Mouse (Mus musculus): ENCODE measurements around the gene Mlec. TPM values are rescaled to one million over a fixed set of nuclear protein-coding genes. Genes with fewer than 3 reads are reported as not detected.
A peak's percentile ranks its signal among the peaks of the same experiment; 100 is the strongest.

Mlec gene
- 10 to 100 TPM; 81.5 to 82.4 TPM for total RNA-seq (2021)
- long read RNA-seq, experiment 1, full-length matches to known transcripts = 27 of 40 reads
- long read RNA-seq, experiment 1, partial matches to known transcripts = 0 of 40 reads
- long read RNA-seq, experiment 1, other reads (novel, unspliced or antisense) = 13 of 40 reads
- long read RNA-seq, experiment 2, full-length matches to known transcripts = 5 of 15 reads
- long read RNA-seq, experiment 2, partial matches to known transcripts = 0 of 15 reads
- long read RNA-seq, experiment 2, other reads (novel, unspliced or antisense) = 10 of 15 reads

DNA sequence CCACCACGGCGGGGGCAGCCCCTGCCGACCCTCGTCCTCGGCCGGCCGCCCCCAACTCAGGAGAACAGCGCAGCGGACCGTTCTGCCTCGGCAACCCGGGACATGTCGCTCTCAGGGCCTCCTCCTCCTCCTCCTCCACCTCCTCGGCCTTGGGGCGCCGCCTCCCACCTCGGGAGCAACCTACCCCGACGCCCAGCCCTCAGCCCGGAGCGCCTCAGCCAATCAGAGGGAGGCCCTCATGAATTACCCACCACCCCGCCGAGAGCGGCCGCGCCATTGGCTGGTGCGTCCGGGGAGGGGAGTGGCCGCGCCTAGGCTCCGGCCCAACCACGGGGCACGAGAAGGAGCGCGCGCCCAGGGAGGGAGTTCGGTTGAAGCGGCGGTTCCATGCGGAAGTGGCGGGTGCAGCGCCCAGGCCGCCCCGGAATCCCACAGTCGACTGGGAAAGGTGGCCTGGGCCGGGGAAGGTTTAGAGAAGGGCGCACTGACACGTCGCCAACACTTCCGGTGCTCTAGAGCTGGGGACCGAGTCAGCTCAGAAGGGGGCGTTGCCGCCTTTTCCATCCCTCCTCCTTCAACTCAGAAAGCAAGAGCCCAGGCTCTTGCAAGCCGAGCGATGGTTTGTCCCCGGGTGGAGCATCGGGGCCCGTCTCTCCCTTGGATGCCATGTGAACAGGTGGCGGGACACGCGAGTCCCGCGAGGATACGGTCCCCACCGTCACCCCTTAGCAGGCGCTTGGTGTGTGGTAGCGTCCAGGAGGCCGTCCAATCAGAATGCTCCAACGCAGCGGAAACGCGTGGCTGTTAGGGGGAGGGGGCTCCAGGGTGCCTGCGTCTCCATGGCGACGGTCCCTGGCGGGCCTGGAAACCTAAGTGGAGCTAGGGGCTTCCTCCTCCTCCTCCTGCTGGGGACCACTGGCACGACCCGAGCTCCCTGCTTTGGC is at the start of gene Mlec:
Gene Mlec, minus strand, starts transcription at position 140 of the 944 bp plus-strand sequence.
- peak; percentile 97 to 99 for DNase-seq

DNA sequence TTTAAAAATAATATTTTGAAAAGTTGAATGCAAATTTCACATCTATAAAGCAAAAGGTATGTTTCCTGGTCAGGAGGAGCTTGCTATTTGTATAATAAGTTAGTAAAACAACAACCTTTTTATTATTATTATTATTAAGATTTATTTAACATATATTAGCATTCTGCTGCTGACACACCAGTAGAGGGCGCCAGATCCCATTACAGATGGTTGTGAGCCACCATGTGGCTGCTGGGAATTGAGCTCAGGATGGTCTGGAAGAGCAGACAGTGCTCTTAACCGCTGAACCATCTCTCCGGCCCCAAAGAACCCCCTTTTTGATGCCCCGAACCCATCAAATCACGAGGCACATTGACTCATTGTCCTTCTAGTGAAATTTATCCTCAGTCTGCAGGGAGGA is 49.3 kb upstream of the Mlec start:
- no peak for DNase-seq

DNA sequence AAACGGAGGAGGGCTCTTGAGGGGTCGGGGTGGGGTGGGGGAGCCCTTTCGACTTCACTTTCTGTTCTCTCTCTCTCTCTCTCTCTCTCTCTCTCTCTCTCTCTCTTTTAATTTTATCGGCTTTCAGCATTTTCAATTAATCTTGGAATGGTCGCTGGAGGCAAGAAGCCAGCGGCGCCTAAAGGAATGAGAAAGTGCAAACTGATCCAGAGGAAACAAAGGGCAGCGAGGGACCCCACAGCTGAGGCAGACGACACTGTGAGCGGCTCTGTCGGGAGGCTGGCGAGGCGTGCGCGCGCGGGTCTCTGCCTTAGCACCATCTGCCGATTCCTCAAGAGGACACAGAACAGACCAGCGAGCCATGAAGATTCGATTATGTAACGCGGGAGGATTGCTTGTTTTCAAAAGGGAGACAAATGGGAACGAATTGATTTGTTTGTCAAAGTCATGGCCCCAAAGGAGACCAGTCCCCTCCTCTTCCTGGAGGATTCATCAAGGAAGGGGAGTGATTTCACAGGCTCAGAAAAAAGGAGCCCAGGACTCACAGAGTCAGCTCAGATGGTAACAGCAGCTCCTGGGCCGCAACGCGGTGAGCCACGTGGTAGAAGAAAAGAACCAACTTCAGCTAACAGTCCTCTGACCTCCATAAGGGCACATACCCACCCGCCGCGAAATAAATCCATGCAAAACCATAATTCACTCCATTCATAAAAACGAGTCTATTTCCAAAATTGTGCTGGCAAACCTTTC is 46.8 kb upstream of the Mlec start:
- DNase-seq = peak; percentile 45 to 73

DNA sequence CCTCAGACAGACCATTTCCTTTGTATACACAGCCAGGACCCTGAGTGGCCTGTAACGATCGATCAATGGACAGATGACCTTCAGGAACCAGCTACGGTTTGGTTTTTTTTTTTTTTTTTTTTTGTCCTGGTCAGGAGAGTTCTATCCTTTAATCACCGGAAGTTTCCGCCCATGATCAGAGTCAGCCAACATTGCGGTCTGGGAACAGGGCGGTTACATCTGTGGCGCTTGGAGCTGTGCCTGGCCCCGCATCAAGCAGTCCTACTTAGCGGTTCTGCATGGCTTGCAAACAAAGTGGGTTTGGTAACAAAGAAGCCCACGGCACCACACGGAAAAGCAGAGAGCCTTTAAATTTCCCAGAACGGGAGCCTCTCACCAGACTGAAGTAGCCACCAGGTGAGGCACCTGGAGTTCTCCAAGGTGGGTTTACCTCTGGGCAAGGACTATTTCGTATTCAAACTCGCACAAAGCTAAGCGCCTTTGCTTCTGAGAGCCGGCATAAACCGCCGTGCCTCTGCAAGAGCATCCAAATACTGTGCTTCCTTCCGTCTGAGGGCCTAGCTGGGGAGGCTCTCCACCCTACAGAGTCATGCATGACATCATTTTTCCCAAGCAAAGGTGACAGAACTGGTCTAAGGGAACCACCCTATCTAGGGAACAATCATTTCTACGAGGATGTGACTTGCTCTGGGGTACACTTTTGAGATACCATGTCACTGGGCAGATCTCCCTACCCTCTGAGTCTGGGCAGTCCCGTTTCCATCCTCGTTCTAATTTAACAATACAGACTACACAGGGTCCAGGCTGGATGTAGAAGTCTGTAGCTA is 46.0 kb upstream of the Mlec start:
- peak; percentile 63 to 67 for DNase-seq

DNA sequence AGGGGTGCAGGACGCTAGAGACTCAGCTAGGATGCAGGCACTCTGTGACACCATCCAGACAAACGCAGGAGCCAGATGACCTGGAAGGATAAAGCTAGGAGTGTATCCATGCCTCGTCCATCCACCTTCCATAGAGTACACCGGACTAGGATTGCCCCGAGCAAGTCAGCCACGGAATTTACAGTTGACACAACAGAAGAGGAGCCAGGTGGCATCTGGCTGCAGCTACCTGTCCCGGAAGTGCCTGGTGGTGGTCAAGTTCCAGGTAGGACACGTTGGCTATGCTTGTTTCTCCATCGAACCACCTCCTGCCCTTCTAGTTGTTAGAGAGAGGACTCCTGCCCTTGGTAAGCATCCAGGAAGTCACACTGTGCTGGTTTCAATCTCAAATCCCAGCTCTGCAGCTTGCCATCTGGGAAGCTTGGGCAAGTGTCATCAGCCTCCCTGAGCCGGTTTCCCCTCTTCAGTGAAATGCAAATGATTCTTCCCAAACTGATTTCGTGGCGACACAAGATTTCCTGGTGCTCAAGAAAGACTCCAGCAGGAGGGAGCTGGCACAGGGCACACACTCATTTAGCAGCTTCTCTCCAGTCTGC is 36.7 kb upstream of the Mlec start:
- no peak for DNase-seq

DNA sequence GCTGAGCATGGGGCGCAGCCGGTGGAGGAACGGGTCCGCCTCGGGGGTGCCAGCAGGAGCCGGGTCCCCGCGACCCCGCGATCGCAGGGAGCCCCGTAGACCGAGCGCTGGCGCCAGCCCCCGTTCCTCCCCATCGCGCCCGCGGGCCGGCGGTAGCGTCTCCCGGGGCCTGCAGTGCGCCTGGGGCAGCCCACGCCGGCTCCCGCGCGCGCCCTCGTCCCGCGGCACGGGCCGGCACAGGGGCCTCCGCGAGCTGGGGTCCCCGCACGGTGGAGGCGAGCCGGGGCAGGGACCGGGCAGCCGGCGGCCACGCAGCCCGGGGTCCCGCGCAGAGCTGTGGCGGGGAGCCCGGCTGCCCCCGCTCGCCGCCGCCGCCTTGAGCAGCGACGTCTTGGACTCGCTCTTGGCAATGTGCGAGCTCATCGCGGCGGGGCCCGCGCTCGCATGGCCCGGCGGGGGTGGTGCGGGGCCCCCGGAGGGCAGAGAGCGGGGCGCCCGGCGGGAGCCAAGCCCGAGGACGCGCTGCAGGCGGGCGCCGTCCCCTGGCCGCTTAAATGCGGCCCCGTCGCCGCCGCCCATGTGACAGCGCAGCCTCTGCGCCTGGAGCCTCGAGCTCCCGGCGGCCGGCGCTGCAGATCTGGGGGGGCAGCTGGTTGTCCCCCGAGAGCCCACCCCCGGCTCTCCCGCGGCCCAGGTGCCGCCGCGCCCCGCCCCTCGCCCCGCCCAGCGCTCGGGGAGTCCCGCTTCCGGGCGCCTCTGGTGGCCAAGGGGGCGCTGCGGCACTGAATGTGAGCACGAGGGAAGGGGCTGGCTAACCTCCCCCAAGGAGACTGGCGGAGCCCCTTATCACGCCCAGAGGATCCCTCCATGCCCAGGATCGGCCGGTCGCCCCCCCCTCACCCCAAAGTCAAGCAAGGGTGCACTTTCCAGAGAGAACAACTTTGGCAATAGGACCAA is 36.0 kb upstream of the Mlec start, which contains the start of gene Cabp1:
Gene Cabp1, minus strand, starts transcription at position 713 of the 957 bp plus-strand sequence.
- peak in 1 of 2 experiments; percentile 48 for DNase-seq

DNA sequence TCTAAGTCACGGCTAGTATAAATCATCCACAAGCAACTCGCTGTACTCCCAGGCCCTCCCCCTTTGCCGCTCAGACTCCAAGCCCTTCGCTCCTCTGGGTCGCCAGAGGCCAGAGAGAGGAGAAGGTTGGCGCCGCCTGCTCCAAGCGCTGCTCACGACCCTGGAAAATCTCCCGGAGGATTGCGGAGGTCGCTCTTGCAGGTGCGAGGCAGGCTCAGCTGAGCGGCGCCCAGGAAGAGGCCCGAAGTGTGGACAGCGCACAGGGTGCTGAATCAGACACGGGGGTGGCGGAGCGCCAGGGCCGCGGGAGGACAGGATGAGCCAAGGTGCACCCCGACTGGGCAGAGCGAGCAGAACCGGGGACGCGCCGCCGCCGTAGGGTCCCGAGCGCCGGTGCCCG is 35.2 kb upstream of the Mlec start:
- peak; percentile 60 to 78 for DNase-seq

DNA sequence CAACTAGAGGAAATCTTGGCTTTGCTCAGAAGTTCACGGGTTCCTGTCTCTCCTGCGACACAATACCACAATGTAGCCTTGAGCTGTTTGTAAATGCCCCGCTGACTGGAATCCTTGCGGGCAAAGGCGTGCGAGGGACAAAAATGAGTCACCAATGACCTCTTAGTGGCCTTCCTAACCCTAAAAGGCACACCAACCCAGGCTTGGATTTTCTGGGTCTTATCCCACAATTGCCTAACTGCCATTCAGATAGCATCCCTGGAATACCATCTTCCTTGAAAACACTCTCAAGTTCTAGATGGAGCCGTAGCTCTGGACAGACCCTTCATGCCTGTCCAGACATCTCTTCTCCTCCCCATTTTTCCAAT is 34.8 kb upstream of the Mlec start:
- no peak for DNase-seq

DNA sequence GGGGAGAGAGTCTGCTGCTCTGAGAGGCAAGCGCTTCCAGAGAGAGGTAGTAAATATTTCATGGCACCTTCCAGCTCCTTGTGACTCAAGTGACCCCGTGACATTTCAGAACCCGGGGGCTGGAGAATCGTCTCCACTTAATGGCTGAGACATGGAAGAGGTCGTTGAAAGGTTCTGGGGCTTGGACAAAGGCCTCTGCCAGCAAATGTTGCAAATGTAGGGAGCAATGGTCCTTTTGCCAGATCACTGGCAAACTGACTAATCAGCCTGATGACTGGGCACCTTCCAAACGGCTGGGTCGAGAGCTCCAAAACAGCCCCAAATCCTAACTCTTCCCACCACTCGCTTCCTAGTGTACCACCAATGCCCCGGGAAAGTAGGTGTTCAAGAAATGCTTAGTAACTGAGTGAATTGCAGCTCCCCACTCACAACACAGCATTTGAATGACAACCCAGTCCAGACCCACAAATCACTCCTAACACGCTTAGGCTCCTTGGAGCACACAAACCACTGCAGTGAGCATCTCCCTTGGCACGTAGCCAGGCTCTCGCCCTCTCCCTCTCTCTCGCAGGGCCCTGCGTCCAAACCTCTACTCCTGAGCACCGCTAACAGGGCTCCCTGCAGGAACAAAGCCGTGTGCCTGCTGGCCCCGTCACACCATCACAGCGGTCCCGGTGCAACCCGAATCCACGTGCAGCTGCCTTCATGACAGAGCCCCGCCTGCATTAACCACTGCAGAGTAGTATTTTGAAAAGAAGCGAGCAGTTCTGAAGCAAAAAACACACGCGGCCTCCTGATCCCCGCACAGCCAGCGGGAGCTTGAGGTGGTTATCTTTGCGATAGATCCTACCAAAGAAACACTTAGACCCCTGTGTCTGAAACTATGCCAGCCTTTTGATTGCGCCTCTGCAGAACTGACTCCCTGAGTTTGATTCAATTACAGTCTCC is 34.2 kb upstream of the Mlec start:
- DNase-seq = no peak

DNA sequence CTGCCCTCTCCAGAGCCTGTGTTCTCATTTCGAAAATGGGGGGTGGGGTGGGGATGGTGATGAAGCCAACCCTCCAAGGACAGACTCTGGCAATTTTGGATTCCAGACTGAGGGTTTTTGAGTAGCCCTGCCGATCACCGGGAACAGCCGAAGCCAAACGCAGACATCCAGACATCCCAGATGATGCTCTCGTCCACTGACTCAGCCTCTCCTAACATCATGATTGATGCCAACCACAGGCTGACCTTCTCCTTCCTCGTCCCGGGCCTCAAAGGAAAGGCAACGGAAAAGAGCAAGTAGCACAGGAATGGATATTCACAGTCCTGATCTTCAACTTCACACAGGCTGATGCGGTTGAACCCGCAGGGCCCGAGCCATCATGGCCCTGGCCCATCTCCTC is 32.1 kb upstream of the Mlec start:
- no peak for DNase-seq

DNA sequence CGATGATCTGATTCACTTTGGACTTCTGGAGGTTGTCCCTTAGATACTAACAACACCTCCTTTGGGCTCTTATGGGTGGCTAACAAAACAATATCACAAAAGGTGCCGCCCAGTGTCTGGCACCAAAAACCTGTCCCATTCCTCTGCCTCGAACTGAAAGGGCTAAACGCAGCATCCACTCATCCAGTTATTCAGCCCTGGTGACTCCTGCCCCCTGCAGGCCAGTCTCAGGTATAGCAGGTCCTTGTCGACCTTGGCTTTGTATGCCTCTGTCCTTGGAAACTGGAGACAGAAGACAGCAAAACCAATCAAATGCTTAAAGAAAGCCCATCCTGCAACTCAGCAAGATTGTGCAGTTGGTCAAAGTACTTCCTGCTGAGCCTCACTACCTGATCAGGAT is 30.8 kb upstream of the Mlec start:
- peak in 1 of 2 experiments; percentile 66 for DNase-seq

DNA sequence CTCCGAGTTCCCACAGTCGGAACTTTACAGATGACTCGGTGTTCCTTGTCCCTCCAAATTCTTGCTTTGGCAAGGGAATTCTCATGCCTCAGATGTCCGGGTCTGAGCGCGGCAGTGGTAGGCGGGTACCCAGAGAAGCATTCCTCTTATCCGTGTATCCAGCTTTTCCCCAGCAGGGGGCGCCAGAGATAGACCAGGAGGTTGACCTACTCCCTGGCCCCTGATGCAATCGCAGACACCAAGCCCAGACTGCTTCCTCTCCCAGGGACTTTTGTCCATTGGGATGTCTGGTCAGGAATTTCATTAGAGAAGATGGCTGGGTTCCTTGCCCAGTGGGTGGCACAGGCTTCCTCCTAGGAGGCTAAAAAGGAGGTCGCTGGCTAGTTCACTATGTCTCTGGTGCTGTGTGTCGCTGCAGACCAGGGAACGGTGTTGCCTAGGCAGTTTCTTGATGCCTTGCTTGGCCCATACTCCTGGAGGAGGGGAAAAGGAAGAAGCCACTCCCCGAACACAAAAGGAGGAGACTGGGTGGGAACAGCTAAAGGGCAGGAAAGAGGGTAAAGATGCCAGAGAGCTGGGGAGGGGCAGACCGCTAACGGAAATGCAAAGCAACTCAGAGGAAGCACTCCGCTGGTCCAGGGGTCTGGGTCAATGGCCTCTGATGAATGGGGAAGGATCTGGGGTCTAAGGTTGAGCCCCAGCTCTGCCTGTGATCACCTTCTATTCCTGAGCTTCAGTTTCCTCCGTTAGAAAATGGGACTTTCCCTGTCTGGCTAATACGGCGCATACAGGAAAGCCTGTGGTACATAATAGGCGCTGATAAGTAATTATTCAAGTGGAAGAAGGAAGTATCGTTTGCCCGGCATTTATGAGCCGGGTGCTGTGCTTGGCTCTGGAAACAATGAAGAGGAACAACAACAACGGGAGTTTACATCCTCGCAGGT is 29.5 kb upstream of the Mlec start:
- DNase-seq = peak; percentile 97 to 98

DNA sequence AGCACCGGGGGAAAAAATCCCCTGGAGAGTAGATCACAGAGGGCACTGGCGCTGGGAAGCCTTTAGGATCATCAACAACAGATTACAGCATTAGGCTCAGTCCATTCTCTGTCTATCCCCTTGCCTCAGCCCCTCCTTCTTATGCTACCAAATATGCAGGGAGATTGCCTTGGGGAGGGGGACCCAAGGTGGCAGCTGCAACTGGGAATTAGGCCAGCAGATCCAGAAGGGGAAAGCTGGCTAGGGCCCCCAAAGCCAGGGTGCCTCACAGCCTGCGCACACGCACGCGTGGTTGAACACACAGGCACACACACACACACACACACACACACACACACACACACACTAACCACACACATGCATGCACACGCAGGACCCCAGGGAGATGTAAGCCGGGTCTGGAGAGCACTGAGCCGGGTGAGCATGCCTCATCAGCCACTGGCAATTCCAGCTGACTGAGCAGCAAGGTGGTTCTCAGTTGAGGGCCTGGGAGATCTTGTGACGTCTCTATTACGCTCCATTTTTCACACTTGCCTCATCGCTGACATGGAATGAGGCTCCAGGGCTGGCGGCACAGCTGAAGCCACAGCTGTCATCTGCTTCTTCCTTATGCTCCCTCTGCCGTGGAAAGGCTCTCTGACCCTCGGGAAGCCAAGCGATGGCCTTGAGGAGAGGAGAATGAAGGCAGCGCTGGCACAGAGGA is 28.5 kb upstream of the Mlec start:
- no peak for DNase-seq

DNA sequence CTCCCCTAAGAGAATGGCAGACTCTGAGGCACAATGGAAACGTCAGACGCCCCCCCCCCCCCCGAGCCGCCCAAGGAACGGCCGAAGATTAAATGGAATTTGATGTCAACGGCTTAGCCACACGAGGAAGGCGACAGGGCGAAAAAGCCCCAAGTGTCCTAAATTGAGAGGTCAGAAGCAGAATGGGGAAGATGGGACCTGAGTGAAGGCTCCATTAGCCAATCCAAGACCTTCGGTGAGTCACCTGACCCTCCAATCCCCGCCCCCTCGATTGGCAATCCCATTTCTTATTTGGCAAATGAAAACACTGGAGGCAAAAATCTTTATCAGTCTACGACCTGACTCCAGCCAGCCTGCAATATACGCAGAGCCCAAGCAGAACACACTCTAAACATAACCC is 26.7 kb upstream of the Mlec start:
- DNase-seq = peak; percentile 83 to 86

DNA sequence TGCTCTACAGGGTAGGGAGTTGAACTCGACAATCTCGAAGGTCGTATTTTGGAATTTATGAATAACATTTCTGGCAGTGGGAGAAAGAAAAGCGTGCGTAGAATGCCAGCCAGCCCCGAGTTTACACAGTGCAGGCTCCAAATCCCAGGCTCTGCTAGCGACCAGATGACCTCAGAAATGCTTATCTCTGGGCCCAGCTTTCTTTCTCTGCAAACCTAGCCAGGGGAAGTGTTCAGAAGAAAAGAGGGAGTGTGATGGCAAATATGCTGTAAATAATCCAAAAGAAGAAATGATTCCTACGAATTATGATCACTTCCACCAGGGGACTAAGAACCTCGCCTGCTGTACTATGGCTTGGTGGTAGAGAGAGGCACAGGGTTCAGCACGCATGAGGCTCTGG is 25.5 kb upstream of the Mlec start:
- DNase-seq = no peak

DNA sequence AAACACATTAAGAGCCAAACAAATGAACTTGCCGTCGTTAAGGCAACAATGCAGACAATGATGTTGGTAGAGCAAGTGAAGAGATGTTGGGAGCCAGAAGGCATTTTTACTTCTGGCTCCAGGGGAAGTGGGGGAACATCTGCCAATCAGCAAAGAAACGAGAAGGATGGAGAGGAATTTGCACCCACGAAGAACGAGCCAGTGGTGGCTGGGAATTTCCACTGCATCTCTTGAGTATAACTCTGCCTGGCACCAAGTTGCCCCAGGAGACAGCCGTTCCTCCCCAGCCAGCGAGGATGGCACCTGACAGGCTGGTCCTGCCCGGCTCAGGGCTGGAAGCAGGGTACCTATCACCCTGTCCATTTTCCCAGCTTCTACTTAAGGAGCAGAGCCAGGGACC is 24.9 kb upstream of the Mlec start:
- DNase-seq = no peak
